Mouse (Mus musculus) ES-E14 (cell line): ENCODE data around the gene Rbm48.

ENCODE experiments used
- CHD2 ChIP-seq: IDR thresholded peaks from 2 replicates; pipeline ENCODE4 v1.6.1; 2014; ENCODE audit warnings: mild to moderate bottlenecking, low read depth, low read length, inconsistent platforms
- HCFC1 ChIP-seq: IDR thresholded peaks from 2 replicates; pipeline ENCODE4 v1.6.1; 2012; ENCODE audit warnings: low read length, inconsistent platforms, borderline replicate concordance; ENCODE audit not compliant: insufficient read depth
- MAFK ChIP-seq: IDR thresholded peaks from 2 replicates; pipeline ENCODE4 v1.6.1; 2014; ENCODE audit warnings: mild to moderate bottlenecking, low read depth, low read length, inconsistent platforms; ENCODE audit not compliant: insufficient read depth
- ZC3H11A ChIP-seq: IDR thresholded peaks from 2 replicates; pipeline ENCODE4 v1.6.1; 2012; ENCODE audit warnings: low read depth, mild to moderate bottlenecking, inconsistent platforms, low read length, borderline replicate concordance
- ZNF384 ChIP-seq: IDR thresholded peaks from 2 replicates; pipeline ENCODE4 v1.6.1; 2012; ENCODE audit warnings: low read depth, low read length, inconsistent platforms

- TF ChIP-seq MAFK (no peak), ZNF384 (peak; percentile 77; the same call in 1 of the 2 replicates), ZC3H11A (no peak), CHD2 (no peak), HCFC1 (no peak)
These were observed 18.4 kb downstream of the Rbm48 start for GRCm38 (mm10) chr5:3577939-3578338.
